Mouse (Mus musculus): ENCODE measurements around the gene Pskh1. TPM values are rescaled to one million over a fixed set of nuclear protein-coding genes. Genes with fewer than 3 reads are reported as not detected.

Gene Pskh1
- polyA plus RNA-seq, 1 experiment from 2014 or later, result 28.7 TPM

DNA sequence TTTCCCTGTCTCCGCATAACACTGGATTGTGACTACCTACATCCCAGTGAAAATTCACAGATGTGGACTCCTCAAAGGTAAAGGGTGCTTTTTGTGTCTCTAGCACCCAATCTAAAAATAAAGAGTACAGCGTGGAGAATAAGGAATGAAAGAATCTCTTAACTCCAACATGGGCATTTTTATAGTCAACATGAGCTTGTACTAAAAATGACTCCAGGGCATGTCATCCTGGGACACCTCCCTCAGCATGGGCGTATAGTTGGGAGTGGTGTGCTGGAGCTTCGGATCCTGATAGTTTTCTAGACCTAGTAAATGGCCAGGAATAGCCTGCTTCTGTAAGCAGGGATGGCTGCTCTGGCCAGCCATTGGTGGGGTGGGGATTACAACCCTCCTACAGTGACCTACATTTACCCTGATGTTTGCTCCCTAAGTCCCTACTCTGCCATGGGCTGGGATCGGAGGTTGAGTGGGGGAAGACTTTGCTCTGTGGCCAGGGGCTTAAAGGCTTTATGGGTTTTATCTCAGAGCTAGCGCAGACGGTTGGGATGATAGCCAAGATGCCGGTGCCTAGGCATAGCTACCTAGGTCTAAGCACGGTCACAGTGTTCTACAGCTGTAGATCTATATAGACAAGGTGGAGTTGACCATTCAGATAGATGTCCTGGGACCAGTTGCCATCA lies 2.3 kb upstream of the Pskh1 start:
- WGBS, result 78% methylated on average over 9 of the region's 9 CpGs
- Histone ChIP-seq H3K9ac (no peak overlapping the region), H3K27me3 (replicated peaks) (no peaks in the 10 kb centered on the region), H3K27ac (no peak overlapping the region), H3K4me2 (no peak overlapping the region), H3K4me3 (replicated peaks) (no peak overlapping the region), H3K36me3 (0 out of 2 replicates have a peak, but pooled peaks cover 3% of the 10 kb centered on the region), H3K9me3 (no peaks in the 10 kb centered on the region), H3K4me1 (peaks cover 12% of the 10 kb centered on the region)
- ATAC-seq (ENCODE audit: insufficient read depth, low FRiP score, low read depth), result no peak

DNA sequence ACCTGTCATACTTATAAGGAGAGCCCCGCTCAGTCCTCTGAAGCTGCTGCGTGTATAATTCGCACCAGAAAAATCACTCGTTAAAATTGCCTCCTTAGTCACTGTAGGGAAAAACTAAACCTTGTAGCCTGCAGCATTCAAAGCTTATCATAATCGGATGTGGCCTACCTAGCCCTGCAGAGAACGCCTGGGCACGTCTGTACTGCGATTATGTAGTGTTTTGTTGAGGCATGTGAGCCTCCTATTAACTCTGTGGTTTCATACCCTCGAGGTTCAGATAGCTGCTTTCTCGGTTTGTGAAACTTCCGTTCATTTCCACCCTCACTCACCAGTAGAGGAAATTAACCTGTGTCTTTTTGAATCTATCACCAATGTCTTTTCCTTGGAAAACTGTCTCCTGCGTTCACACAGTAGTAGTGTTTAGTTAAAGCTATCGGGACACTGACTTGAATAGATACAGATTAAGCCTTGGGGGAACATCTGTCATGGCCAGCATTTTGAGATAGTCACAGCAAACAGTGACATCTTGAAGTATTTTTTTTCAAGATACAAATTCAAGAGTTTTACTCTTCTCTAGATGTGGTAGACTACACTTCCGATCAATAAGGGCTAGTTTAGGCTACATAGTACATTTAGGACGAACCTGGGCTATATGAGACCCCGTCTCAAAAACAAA lies 838 bp downstream of the Pskh1 start:
- Histone ChIP-seq H3K4me2 (peak overlapping the region; percentile 82), H3K27me3 (replicated peaks) (no peaks in the 10 kb centered on the region), H3K4me1 (peaks cover 9% of the 10 kb centered on the region), H3K36me3 (no peaks in the 10 kb centered on the region), H3K27ac (peak overlapping the region; percentile 92), H3K9me3 (no peaks in the 10 kb centered on the region), H3K4me3 (replicated peaks) (peak overlapping the region; percentile 99), H3K9ac (peak overlapping the region; percentile 99)
- WGBS, result 29% methylated on average over 16 of the region's 16 CpGs
- no peak for ATAC-seq (ENCODE audit: insufficient read depth, low FRiP score, low read depth)

DNA sequence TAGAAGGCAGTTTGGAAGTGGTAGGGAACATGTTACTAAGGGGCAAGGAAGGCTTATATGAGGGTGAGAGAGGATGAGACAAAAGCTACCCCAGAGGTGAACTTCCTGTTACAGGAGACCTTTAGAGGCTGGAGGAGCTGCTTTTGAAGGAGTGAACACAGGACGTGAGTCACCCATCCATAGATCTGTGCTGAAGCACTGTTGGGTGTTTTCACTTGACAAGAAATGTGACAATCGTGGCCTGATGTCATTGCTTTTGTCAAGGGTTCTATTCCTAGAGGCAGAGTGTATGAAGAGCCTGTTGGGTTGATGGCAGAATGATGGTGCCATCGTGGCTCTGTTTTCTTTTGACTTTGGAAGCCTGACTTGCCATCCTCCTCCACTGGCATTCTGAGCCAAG lies 19.1 kb downstream of the Pskh1 start:
- no peaks in the 10 kb centered on the region; the same call in none of the 2 replicates for H3K36me3 ChIP-seq
- no peak overlapping the region for H3K4me2 ChIP-seq
- H3K9me3 ChIP-seq, result no peaks in the 10 kb centered on the region
- no peak overlapping the region for H3K4me3 ChIP-seq (replicated peaks)
- WGBS, result 79% methylated on average over 3 of the region's 3 CpGs
- no peak overlapping the region for H3K27ac ChIP-seq
- no peak overlapping the region for H3K9ac ChIP-seq
- no peak for ATAC-seq (ENCODE audit: insufficient read depth, low FRiP score, low read depth)
- no peaks in the 10 kb centered on the region for H3K27me3 ChIP-seq (replicated peaks)
- H3K4me1 ChIP-seq, result no peaks in the 10 kb centered on the region

DNA sequence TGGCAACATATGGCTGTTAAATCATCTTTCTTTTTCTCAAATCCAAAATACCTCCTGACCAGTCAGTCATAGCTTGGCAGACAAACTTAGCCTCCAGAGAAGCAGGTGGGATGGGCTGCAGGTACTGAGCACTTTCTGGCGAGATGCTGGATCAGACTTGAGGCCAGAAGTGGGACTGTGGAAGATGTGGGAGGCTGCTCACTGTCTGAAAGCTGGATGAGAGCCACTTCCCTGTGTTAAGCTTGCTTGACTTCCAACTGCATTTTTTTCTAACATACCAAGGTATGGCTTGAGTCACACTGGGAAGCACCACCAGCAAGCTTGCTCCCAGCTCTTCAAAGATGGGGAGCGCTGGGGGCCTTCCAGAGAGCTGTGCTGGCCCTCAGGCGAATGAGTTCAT lies 24.9 kb downstream of the Pskh1 start:
- H3K36me3 ChIP-seq, result peaks cover 9% of the 10 kb centered on the region
- no peak overlapping the region for H3K9ac ChIP-seq
- no peak overlapping the region for H3K27ac ChIP-seq
- no peaks in the 10 kb centered on the region for H3K27me3 ChIP-seq (replicated peaks)
- 61% methylated on average over 3 of the region's 3 CpGs for WGBS
- H3K4me2 ChIP-seq, result no peak overlapping the region
- no peak overlapping the region for H3K4me3 ChIP-seq (replicated peaks)
- H3K9me3 ChIP-seq, result no peaks in the 10 kb centered on the region
- no peaks in the 10 kb centered on the region for H3K4me1 ChIP-seq
- ATAC-seq (ENCODE audit: insufficient read depth, low FRiP score, low read depth), result no peak

DNA sequence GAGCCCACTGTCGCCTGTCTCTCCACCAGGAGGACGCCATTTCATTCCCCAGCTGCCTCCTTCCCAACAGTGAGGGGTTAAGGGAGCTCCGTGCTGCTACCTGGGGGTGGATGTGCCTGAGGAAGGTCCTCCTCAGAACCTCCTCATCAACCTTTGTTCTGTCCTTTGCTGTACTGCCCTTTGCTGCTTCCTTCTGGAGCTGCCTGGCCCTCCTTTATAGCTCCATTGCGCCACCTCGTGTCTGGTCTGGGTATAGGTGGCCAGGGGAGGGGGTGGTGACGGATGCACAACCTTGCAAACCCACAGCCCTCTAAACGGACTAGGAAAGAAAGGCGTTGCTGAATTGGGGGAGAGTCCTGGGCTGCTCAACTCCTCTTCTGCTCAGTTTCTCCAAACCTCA lies 30.4 kb downstream of the Pskh1 start:
- no peak overlapping the region for H3K4me2 ChIP-seq
- H3K9ac ChIP-seq, result no peak overlapping the region
- 0 out of 2 replicates have a peak, but pooled peaks have one; percentile 19 for ATAC-seq (ENCODE audit: insufficient read depth, low FRiP score, low read depth)
- WGBS, result 21% methylated on average over 8 of the region's 8 CpGs
- no peak overlapping the region for H3K4me3 ChIP-seq (replicated peaks)
- H3K27ac ChIP-seq, result no peak overlapping the region
- no peaks in the 10 kb centered on the region for H3K9me3 ChIP-seq
- H3K27me3 ChIP-seq (replicated peaks), result no peaks in the 10 kb centered on the region
- H3K4me1 ChIP-seq, result peaks cover under 1% of the 10 kb centered on the region; the same call in 1 of the 2 replicates
- peaks cover 13% of the 10 kb centered on the region; the same call in 1 of the 2 replicates for H3K36me3 ChIP-seq

DNA sequence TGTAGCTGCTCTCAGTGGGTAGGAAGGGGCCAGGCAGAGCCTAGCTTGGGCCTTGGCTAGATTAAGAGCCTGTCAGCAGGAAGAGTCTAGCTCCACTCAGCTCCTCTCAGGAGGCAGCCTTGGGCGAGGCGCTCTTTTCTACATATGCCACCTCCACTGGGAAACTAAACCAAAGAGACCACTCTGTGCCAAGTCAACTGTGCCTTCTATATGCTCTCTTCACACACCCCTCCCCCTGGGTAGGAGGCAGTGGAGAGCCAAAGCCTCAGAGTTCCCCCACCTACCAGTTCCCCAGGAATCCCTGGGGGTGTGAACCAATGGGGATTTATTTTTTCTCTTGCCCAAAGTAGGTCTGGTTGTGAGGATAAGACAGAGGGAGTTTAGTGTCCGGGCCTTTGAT lies 31.0 kb downstream of the Pskh1 start:
- no peak for ATAC-seq (ENCODE audit: insufficient read depth, low FRiP score, low read depth)

DNA sequence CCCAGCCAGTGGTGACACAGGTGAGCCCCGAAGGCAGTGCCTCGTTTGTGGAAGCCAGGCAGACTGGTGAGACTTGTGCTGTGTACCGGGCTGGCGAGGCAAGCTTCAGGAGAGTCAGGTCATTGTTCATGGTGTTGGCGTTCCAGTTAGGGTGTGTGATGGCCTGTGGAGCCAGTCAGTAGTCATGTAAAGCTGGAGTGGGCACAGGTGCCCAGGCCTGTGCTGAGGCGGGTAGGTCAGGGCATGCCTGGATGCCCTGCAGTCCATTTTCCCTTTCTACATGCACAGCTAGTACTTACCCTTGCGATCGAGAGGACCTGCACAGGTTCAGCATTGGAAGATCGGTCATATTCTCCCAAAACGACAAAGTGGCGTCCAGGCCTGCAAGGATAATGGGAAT lies 32.3 kb downstream of the Pskh1 start:
- Histone ChIP-seq H3K4me2 (no peak overlapping the region), H3K9ac (no peak overlapping the region), H3K36me3 (peaks cover 13% of the 10 kb centered on the region; the same call in 1 of the 2 replicates), H3K4me3 (replicated peaks) (no peak overlapping the region), H3K27ac (no peak overlapping the region), H3K9me3 (no peaks in the 10 kb centered on the region), H3K27me3 (replicated peaks) (no peaks in the 10 kb centered on the region), H3K4me1 (peaks cover 8% of the 10 kb centered on the region; the same call in 1 of the 2 replicates)
- no peak for ATAC-seq (ENCODE audit: insufficient read depth, low FRiP score, low read depth)
- 87% methylated on average over 11 of the region's 11 CpGs for WGBS

More for the DNA sequence above, 31.0 kb downstream of the Pskh1 start:
- 92% methylated on average over 3 of the region's 3 CpGs for WGBS
- Histone ChIP-seq H3K9ac (no peak overlapping the region), H3K27ac (no peak overlapping the region), H3K4me3 (replicated peaks) (no peak overlapping the region), H3K9me3 (no peaks in the 10 kb centered on the region), H3K27me3 (replicated peaks) (no peaks in the 10 kb centered on the region), H3K4me1 (peaks cover 4% of the 10 kb centered on the region; the same call in 1 of the 2 replicates), H3K36me3 (peaks cover 13% of the 10 kb centered on the region; the same call in 1 of the 2 replicates), H3K4me2 (no peak overlapping the region)

DNA sequence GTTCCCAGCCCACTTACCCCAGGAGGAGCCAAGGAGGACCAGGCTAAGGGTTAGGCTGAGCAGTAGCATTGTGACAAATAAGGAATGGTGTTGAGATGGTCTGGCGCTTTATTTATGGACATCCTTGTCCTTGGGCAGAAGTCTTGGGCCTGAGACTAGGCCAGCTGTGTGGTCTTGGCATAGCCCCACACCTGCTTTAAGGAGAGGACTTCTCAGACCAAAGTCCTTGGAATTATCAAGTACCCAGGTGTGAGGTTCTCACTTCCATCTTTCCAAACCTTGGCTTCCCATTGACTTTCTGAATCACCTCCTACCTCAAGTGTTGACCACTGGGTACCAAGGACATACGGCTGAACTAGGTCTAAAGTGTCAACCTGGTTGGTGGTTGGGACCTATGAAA lies 33.5 kb downstream of the Pskh1 start, which contains the start of gene Ctrl:
TSS of gene Ctrl (minus strand) at position 101 of the 400 bp plus-strand sequence.
- H3K9ac ChIP-seq, result no peak within 1 kb of the TSS
- H3K36me3 ChIP-seq, result peaks cover 13% of the 10 kb centered on the region; the same call in 1 of the 2 replicates
- H3K27ac ChIP-seq, result no peak within 1 kb of the TSS
- 85% methylated on average over 2 of the region's 2 CpGs for WGBS
- H3K27me3 ChIP-seq (replicated peaks), result no peaks in the 10 kb centered on the region
- ATAC-seq (ENCODE audit: insufficient read depth, low FRiP score, low read depth), result no peak
- peaks cover 16% of the 10 kb centered on the region for H3K4me1 ChIP-seq
- H3K4me3 ChIP-seq (replicated peaks), result no peak within 1 kb of the TSS
- H3K4me2 ChIP-seq, result no peak within 1 kb of the TSS
- no peaks in the 10 kb centered on the region for H3K9me3 ChIP-seq

DNA sequence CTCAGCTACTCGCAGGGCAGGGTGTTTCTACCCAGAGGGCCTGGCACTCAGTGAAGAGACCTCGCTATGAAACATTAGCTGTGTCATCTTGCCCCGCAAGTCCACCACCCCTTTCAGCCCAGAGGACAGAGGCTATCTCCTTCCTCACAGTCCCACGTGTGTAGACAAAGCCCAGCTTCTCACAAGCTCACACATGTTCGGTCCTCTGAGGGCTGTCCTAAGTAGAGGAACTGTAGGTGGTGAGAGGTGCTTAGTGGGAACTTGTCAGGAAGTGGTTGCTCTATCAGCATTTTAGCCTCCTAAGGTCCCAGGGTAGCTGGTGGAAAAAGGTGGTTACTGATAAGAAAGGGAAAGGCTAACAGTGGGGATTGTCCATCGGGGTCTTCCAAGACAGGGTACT lies 34.9 kb downstream of the Pskh1 start:
- Histone ChIP-seq H3K4me1 (peaks cover 16% of the 10 kb centered on the region), H3K4me2 (no peak overlapping the region), H3K27ac (no peak overlapping the region), H3K4me3 (replicated peaks) (no peak overlapping the region), H3K27me3 (replicated peaks) (no peaks in the 10 kb centered on the region), H3K9me3 (no peaks in the 10 kb centered on the region), H3K9ac (no peak overlapping the region), H3K36me3 (peaks cover 4% of the 10 kb centered on the region; the same call in 1 of the 2 replicates)
- ATAC-seq (ENCODE audit: insufficient read depth, low FRiP score, low read depth), result no peak
- 72% methylated on average over 6 of the region's 6 CpGs for WGBS

DNA sequence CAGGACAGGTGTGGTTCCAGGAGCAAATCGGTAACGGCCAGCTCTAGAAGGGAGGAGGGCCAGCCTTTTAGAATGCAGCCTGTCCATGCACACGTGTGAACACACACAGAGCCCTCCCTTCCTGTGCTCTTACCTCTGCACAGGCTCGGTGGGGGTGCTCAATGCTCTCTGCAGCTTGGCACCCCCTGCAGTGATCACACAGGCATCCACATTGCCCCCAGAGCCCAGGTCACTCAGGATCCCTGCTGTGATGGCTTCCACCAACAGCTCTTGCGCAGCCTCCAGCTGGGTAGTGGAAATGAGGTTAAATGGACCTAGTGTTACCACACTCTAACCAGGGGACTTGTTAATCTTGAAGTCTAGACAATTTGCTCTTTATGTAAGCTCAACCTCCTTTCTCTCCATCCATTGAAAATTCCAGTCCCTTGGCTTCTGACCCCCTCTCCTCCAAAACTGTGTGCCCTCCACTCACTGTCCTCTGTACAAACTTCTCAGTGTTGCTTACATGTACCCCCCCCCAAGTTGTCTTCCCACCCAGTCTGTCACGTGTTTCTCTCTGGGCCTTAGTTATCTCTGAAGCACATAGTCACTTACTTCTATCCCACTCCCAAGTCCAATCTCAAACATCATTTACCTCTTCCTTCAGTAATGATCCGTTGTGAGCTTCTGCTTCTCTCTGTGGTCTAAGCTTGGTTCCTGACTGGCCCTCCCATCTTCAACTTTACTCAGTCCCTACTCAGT lies 35.8 kb downstream of the Pskh1 start:
- no peaks in the 10 kb centered on the region for H3K9me3 ChIP-seq
- no peaks in the 10 kb centered on the region for H3K27me3 ChIP-seq (replicated peaks)
- H3K9ac ChIP-seq, result 0 out of 2 replicates have a peak overlapping the region, but pooled peaks have one; percentile 19
- no peaks in the 10 kb centered on the region for H3K36me3 ChIP-seq
- H3K4me3 ChIP-seq (replicated peaks), result peak overlapping the region; percentile 96
- no peak for ATAC-seq (ENCODE audit: insufficient read depth, low FRiP score, low read depth)
- H3K4me1 ChIP-seq, result peaks cover 16% of the 10 kb centered on the region
- WGBS, result 26% methylated on average over 7 of the region's 7 CpGs
- peak overlapping the region; percentile 87; the same call in 1 of the 2 replicates for H3K27ac ChIP-seq
- peak overlapping the region; percentile 93 for H3K4me2 ChIP-seq

DNA sequence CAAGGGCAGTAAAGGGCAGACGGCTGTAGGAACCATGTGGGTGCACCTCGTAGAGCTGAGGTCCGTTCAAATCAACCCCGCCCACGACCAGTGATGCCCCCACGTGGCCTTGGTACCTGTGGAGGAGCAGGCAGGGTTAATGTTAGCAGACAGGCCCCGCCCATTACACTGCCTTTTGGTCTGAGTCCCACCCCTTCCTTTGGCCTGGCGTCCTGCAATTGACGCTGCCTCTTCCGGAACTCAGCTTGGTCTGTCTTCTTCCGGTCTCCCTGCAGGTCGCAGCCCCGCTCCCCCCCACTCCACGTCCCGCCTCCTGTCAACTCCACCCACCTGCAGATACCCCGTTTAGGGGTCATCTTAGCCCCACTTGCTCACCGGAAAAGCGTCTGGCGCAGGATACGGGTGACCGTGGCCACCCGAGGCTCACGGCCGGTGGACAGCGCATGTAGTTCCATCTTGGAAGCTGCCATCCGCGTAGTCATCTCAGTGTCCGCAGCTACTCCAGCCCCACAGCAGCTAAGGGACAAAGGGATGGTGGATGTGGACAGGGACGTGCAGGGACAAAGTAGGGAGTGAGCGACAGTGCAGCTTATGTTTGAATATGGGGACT lies 36.7 kb downstream of the Pskh1 start:
- H3K36me3 ChIP-seq, result 0 out of 2 replicates have a peak, but pooled peaks cover 5% of the 10 kb centered on the region
- peak; percentile 87 for ATAC-seq (ENCODE audit: insufficient read depth, low FRiP score, low read depth)
- peak overlapping the region; percentile 76 for H3K9ac ChIP-seq
- H3K27ac ChIP-seq, result peak overlapping the region; percentile 87
- H3K27me3 ChIP-seq (replicated peaks), result no peaks in the 10 kb centered on the region
- H3K9me3 ChIP-seq, result no peaks in the 10 kb centered on the region
- 2% methylated on average over 30 of the region's 30 CpGs for WGBS
- H3K4me3 ChIP-seq (replicated peaks), result peak overlapping the region; percentile 96
- peaks cover 16% of the 10 kb centered on the region for H3K4me1 ChIP-seq
- H3K4me2 ChIP-seq, result peak overlapping the region; percentile 93

Measured in stomach, embryonic 15.5 days (tissue).